ENCODE assay signal across 17 mouse cellular contexts in genomic region chr5:111119805-111120204, GRCm38 (mm10).
A peak's percentile ranks its signal among the peaks of the same experiment; 100 is the strongest.
DNase-seq lines count a peak whose midpoint lies in the region; ATAC-seq and TF ChIP-seq lines count a peak whose summit lies in the region.
"Had no signal": no experiment of that assay in that cellular context is flagged by ENCODE, and none has a peak within 500 bp of the region (broad histone marks: within the 10 kb centered on the region; RNA-seq: fewer than 3 reads in every experiment).

No protein-coding gene starts in this region.

- no peak overlapping the region for H3K27ac ChIP-seq in heart, embryonic 13.5 days (replicated peaks)
- peak overlapping the region; percentile 45; the same call in 1 of the 2 replicates for H3K27ac ChIP-seq in limb, embryonic 12.5 days
- no peak overlapping the region for H3K27ac ChIP-seq in limb, embryonic 10.5 days
- no peak overlapping the region for H3K27ac ChIP-seq in limb, embryonic 14.5 days (replicated peaks; ENCODE audit: low read depth, low read length)
- H3K27ac ChIP-seq: embryonic facial prominence, embryonic 13.5 days; forebrain, embryonic 12.5 days; liver, embryonic 14.5 days had no signal

- no peak for TF ChIP-seq POLR2A in limb, embryonic 14.5 days (IDR thresholded peaks at IDR 0.05; ENCODE audit: borderline replicate concordance, extremely low read depth, insufficient read depth, insufficient read length)

- ATAC-seq in CD4-positive, CD25-positive, alpha-beta regulatory T cell, adult 4 months = no peak
- ATAC-seq in heart, embryonic 13.5 days (ENCODE audit: extremely low read depth, insufficient number of reproducible peaks, low FRiP score, low TSS enrichment) = no peak
- no peak for ATAC-seq in limb, embryonic 12.5 days (ENCODE audit: insufficient number of reproducible peaks, insufficient read depth, low FRiP score, low TSS enrichment, low read depth)
- no peak for ATAC-seq in limb, embryonic 14.5 days (ENCODE audit: low FRiP score, low read depth)

- peak overlapping the region; percentile 16; the same call in 1 of the 2 replicates for H3K4me2 ChIP-seq in heart, embryonic 13.5 days
- no peak overlapping the region for H3K4me2 ChIP-seq in limb, embryonic 12.5 days
- H3K4me2 ChIP-seq in limb, embryonic 14.5 days (replicated peaks; ENCODE audit: low read depth, low read length, severe bottlenecking) = peak overlapping the region; percentile 13; the same call in 1 of the 2 replicates
- H3K4me2 ChIP-seq: embryonic facial prominence, embryonic 13.5 days; forebrain, embryonic 12.5 days had no signal

- DNase-seq in CD4-positive, CD25-positive, alpha-beta regulatory T cell, adult 2 months (ENCODE audit: low read depth, low spot score) = peak; percentile 26
- no peak for DNase-seq in heart, postnatal 25 days (ENCODE audit: low spot score)
- DNase-seq in limb, embryonic 10.5 days (ENCODE audit: low spot score) = no peak
- DNase-seq in limb, embryonic 14.5 days (ENCODE audit: low spot score) = no peak
- DNase-seq in left cerebral cortex, postnatal 25 days (ENCODE audit: low spot score in 2 of 2) = no peak
- DNase-seq: gastrocnemius, postnatal 10 days; kidney, adult 8-10 months; lung, postnatal 10 days; retina, postnatal 1 day; spleen, adult 18-20 months; thymus, postnatal 4 days had no signal

- intact Hi-C loops in heart, postnatal 25 days (cut with DNase I) = loop anchor here (5.0 kb wide), 1 partner anchor 138 kb away; no protein-coding TSS in a partner anchor
- intact Hi-C loops in left cerebral cortex, postnatal 25 days (cut with DNase I) = no loop called here

- H3K36me3 ChIP-seq in heart, embryonic 13.5 days = 0 out of 2 replicates have a peak, but pooled peaks cover 6% of the 10 kb centered on the region
- no peaks in the 10 kb centered on the region for H3K36me3 ChIP-seq in limb, embryonic 12.5 days
- no peaks in the 10 kb centered on the region for H3K36me3 ChIP-seq in limb, embryonic 10.5 days
- H3K36me3 ChIP-seq in limb, embryonic 14.5 days (ENCODE audit: control insufficient read depth, insufficient read depth, low read length) = no peaks in the 10 kb centered on the region
- H3K36me3 ChIP-seq: forebrain, embryonic 12.5 days had no signal

- 63% methylated on average over 3 of the region's 3 CpGs for WGBS in heart, embryonic 13.5 days
- WGBS in limb, embryonic 12.5 days = 71% methylated on average over 3 of the region's 3 CpGs
- 87% methylated on average over 3 of the region's 3 CpGs for WGBS in limb, embryonic 10.5 days
- 84% methylated on average over 3 of the region's 3 CpGs for WGBS in limb, embryonic 14.5 days

- H3K4me3 ChIP-seq in heart, embryonic 13.5 days = no peak overlapping the region
- H3K4me3 ChIP-seq in limb, embryonic 12.5 days (replicated peaks) = no peak overlapping the region
- H3K4me3 ChIP-seq in limb, embryonic 10.5 days = no peak overlapping the region
- H3K4me3 ChIP-seq in limb, embryonic 14.5 days (replicated peaks; ENCODE audit: low read length) = no peak overlapping the region
- H3K4me3 ChIP-seq: embryonic facial prominence, embryonic 13.5 days; forebrain, embryonic 12.5 days had no signal

- peaks cover 50% of the 10 kb centered on the region for H3K4me1 ChIP-seq in heart, embryonic 13.5 days
- H3K4me1 ChIP-seq in limb, embryonic 12.5 days (replicated peaks) = peaks cover 69% of the 10 kb centered on the region
- H3K4me1 ChIP-seq in limb, embryonic 10.5 days = peaks cover 61% of the 10 kb centered on the region
- H3K4me1 ChIP-seq in limb, embryonic 14.5 days (ENCODE audit: control insufficient read depth, insufficient read depth, low read length) = peaks cover 40% of the 10 kb centered on the region

- H3K9me3 ChIP-seq in heart, embryonic 13.5 days = no peaks in the 10 kb centered on the region
- H3K9me3 ChIP-seq in limb, embryonic 12.5 days = no peaks in the 10 kb centered on the region
- H3K9me3 ChIP-seq in limb, embryonic 10.5 days (replicated peaks) = no peaks in the 10 kb centered on the region
- no peaks in the 10 kb centered on the region for H3K9me3 ChIP-seq in limb, embryonic 14.5 days (ENCODE audit: control insufficient read depth, low read length)
- H3K9me3 ChIP-seq: embryonic facial prominence, embryonic 13.5 days; forebrain, embryonic 12.5 days had no signal

- H3K9ac ChIP-seq in heart, embryonic 13.5 days = no peak overlapping the region
- no peak overlapping the region for H3K9ac ChIP-seq in limb, embryonic 12.5 days (replicated peaks)
- no peak overlapping the region for H3K9ac ChIP-seq in limb, embryonic 14.5 days (ENCODE audit: low read depth, low read length, severe bottlenecking)
- H3K9ac ChIP-seq: embryonic facial prominence, embryonic 13.5 days; forebrain, embryonic 12.5 days; liver, embryonic 14.5 days had no signal

- peaks cover 42% of the 10 kb centered on the region for H3K27me3 ChIP-seq in heart, embryonic 13.5 days (replicated peaks)
- H3K27me3 ChIP-seq in limb, embryonic 12.5 days = no peaks in the 10 kb centered on the region
- H3K27me3 ChIP-seq in limb, embryonic 10.5 days (ENCODE audit: low read depth, poor library complexity, severe bottlenecking) = no peaks in the 10 kb centered on the region
- H3K27me3 ChIP-seq in limb, embryonic 14.5 days (ENCODE audit: control insufficient read depth, insufficient read depth, low read length) = no peaks in the 10 kb centered on the region
- H3K27me3 ChIP-seq: embryonic facial prominence, embryonic 13.5 days; forebrain, embryonic 12.5 days had no signal
